Mouse (Mus musculus) left cerebral cortex, postnatal 10 days (tissue): ENCODE data around the gene Ccdc39. TPM values are rescaled to one million over a fixed set of nuclear protein-coding genes. Genes with fewer than 3 reads are reported as not detected.
A peak's percentile ranks its signal among the peaks of the same experiment; 100 is the strongest.

Experiments
- DNase-seq, 2 experiments: peaks; one replicate each; pipeline ENCODE4 v3.0.0; 2021 to 2022; ENCODE audit warnings: low spot score in 2 of 2, mixed read lengths in 1 of 2; ENCODE audit errors: extremely low spot score in 1 of 2
- intact Hi-C: fragments of 180-260 bp; cut with DNase I; formaldehyde crosslinking; loops from one replicate; pipeline ENCODE4 v1.15.1; 2025
- total RNA-seq, 2 experiments: library from RNA; stranded (reverse); gene quantifications; 2 replicates each; pipeline ENCODE4 v1.2.3; 2021

Ccdc39 gene
- total RNA-seq: 10 to 100 TPM; 44.1 to 48.8 TPM

GRCm38 (mm10) chr3:33843801-33844632, at the start of gene Ccdc39:
TSS of gene Ccdc39 (minus strand) at chr3:33844310.
- intact Hi-C loops: no loop called here
- peak; percentile 79 to 81 for DNase-seq

- intact Hi-C loops: no loop called here
- no peak for DNase-seq
These were observed 49.3 kb upstream of the Ccdc39 start for GRCm38 (mm10) chr3:33893433-33893832.

DNA sequence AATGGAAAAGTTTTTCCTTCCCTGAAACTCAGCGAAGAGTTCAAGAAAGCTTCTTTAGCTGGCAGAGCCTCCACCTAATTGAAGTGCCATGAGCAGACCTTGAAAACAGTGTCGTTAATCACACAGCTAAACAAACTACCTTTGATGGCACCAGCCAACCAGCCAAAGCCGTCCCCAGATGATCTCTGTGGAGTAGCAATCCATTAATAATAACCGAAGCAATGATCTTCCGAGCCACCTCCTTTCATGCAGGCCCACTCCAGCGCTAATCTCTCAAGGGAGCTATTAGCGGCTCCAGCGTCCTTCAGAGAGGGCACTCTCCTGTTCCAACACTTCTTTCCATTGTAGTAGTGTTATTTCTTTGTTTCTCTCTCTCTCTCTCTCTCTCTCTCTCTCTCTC, 43.3 kb upstream of the Ccdc39 start:
- intact Hi-C loops: no loop called here
- no peak for DNase-seq

DNA sequence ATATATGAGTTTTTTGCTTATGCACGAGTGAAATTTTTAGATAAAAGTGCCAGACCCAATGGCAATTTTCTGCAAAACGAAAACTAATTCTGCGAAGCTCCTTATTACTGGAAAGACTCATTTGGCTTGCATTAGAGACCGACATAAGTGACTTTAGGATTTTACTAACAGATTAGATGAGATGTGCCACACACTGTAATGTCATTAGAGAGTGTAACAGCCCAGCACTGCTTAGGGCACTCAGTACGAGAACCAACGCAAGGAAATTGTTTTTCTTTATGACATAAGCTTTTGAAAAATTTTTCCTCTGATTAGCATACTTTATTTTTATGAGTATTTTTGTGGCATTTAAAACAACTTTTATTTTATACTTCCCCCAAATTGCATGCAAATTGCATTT, 39.0 kb upstream of the Ccdc39 start:
- intact Hi-C loops: no loop called here
- no peak for DNase-seq

DNA sequence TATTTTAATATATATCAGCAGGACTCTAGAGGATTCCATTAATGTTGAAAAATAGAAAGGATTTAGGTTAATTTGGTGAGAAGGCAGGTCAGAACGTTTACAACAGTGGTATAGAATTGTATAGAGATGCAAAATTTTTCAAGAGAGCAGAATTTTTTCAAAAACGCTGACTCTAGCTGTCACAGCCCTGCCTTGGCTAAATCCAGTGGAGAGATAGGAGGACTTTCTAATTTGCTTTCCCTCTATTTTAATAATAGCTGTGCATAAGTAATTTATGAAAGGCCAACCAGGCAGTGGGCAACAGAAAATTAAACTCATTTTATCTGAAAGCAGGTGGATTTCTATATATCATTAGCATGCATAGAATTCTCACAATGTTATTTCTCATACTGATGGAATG, 38.6 kb upstream of the Ccdc39 start:
- no peak for DNase-seq
- intact Hi-C loops: no loop called here

- intact Hi-C loops: no loop called here
These were observed 34.6 kb upstream of the Ccdc39 start for GRCm38 (mm10) chr3:33878661-33879060.

GRCm38 (mm10) chr3:33874456-33875286, 30.6 kb upstream of the Ccdc39 start:
- no peak for DNase-seq
- intact Hi-C loops: no loop called here

More at GRCm38 (mm10) chr3:33878661-33879060, 34.6 kb upstream of the Ccdc39 start:
- DNase-seq: no peak

DNA sequence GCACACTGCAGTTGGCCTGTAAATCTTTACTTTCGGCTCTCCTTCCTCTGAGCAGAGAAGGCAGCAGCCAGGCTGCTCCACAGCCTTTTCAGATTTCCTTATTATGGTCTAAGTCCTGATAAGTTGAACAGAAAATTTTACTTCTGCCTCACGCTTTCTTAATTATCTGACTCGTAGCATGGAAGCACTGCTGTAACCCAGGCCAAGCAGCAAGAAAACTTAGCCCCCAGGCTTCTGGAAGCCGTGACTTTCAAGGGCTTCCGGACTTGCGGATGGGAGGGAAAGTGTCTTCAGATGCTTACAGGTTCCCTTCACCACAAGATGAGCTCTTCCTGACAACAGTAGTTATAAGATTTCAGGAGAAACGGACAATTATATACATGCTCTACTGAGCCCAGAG, 29.7 kb upstream of the Ccdc39 start:
- DNase-seq: no peak
- intact Hi-C loops: no loop called here

GRCm38 (mm10) chr3:33873366-33873765, 29.3 kb upstream of the Ccdc39 start:
- no peak for DNase-seq
- intact Hi-C loops: no loop called here

DNA sequence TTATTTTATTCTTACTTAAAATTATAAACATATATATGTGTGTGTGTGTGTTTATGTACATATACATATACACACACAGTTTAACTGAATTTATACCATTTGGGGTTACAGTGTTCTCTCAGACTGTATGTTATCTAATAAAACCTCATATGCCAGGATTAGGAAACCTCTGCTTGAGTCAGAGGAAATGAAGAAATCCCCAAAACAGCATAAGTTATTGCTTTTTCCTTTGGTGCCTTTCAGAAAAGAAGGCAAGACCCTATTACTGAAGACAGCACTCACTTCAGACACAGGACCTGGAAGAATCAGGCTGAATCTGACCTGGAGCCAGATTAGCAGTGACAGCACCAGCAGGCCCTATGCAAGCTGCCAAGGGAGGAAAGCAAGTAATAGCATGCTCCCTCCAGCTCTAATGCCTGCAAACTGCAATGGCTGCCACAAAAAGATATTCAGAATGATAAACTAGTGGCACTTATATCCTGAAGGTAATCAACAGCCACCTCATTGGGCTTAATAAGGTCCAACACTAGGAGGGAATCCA, 20.0 kb upstream of the Ccdc39 start:
- DNase-seq: no peak

GRCm38 (mm10) chr3:33858939-33859338, 14.8 kb upstream of the Ccdc39 start:
- DNase-seq: no peak
- intact Hi-C loops: no loop called here

More for the DNA sequence above, 20.0 kb upstream of the Ccdc39 start:
- intact Hi-C loops: no loop called here

DNA sequence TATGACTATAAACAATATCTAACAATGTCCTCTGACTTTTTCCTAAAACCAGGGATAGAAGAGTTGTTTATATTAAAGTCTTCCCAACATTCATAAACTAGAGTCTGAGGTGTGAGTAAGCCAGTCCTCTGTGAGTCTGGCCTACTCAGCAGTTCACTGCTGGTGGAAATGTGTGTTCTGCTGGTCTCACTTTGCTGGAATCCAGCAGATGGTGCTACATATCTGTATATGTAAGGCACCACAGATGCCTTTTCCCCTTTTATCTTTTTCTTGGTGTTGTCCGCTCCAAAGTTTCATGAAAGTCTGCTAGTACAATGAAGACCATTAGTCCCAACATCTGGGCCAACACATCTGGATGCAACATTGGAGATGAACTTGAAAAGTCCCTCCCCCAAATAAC, 9.0 kb upstream of the Ccdc39 start:
- DNase-seq: peak in 1 of 2 experiments; percentile 24
- intact Hi-C loops: loop anchor here (5.0 kb wide), 1 partner anchor 64 kb away; no protein-coding TSS in a partner anchor

DNA sequence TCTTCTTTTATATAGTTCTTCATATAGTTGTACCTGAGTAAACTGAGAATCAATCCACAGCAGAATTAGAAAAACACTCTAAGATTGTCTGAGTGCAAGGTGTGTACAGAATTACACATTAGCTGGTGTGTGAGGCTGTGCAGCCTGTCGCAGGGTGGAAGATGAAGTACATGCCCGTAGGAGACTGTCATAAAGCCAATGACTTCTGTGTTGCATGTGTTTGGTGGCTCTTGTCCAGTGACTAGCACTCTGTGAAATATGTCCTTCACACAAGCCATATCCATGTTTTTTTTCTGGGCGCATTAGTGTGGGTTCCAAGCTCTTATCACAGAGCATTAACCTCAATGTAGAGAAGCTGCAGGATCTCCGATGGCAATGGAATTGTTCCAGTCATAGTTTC, 6.7 kb upstream of the Ccdc39 start:
- no peak for DNase-seq
- intact Hi-C loops: loop anchor here (5.0 kb wide), 1 partner anchor 66 kb away; no protein-coding TSS in a partner anchor

GRCm38 (mm10) chr3:33846639-33847038, 2.5 kb upstream of the Ccdc39 start:
- intact Hi-C loops: no loop called here
- no peak for DNase-seq

- no peak for DNase-seq
- intact Hi-C loops: no loop called here
These were observed 5.2 kb downstream of the Ccdc39 start for GRCm38 (mm10) chr3:33838877-33839276.

GRCm38 (mm10) chr3:33836576-33836975, 7.5 kb downstream of the Ccdc39 start:
- intact Hi-C loops: no loop called here
- no peak for DNase-seq

- intact Hi-C loops: no loop called here
- no peak for DNase-seq
These were observed 11.8 kb downstream of the Ccdc39 start for GRCm38 (mm10) chr3:33832351-33832750.

GRCm38 (mm10) chr3:33824135-33824946, 19.8 kb downstream of the Ccdc39 start:
- DNase-seq: peak in 1 of 2 experiments; percentile 45
- intact Hi-C loops: no loop called here

- intact Hi-C loops: loop anchor here (10.0 kb wide), 1 partner anchor 1072 kb away; the partner anchor contains the start of genes Mrpl47 and Ndufb5
- DNase-seq: no peak
These were observed 37.0 kb downstream of the Ccdc39 start for GRCm38 (mm10) chr3:33807151-33807550.
